Mouse (Mus musculus) liver, postnatal 0 days (tissue): ENCODE data around the gene Camta1.

Source experiments
- CTCF ChIP-seq: sonication (generic); IDR thresholded peaks from 2 replicates; pipeline ENCODE4 v1.5.1; 2016; ENCODE audit warnings: antibody characterized with exemption, low read depth
- EP300 ChIP-seq: IDR thresholded peaks from 2 replicates; pipeline ENCODE4 v1.6.1; 2016; ENCODE audit warnings: antibody characterized with exemption, low read depth, mild to moderate bottlenecking

- TF ChIP-seq CTCF (no peak), EP300 (no peak)
Observed at GRCm38 (mm10) chr4:151690041-151690440, 171.6 kb downstream of the Camta1 start.
